Mouse (Mus musculus) G1E-ER4 (cell line): ENCODE results near the gene Pde6h. TPM values are rescaled to one million over a fixed set of nuclear protein-coding genes. Genes with fewer than 3 reads are reported as not detected.

Experiments
- GATA1 ChIP-seq: IDR thresholded peaks from one replicate; pipeline ENCODE4 v1.8.0; 2012; ENCODE audit warnings: low read length, inconsistent platforms
- polyA plus RNA-seq: library from polyadenylated mRNA; stranded (reverse); fragments of >175 nt; gene quantifications from 2 replicates; pipeline ENCODE4 v1.2.3, GENCODE M21; 2012

Gene Pde6h
- polyA plus RNA-seq, 1 experiment: 0.46 TPM

DNA sequence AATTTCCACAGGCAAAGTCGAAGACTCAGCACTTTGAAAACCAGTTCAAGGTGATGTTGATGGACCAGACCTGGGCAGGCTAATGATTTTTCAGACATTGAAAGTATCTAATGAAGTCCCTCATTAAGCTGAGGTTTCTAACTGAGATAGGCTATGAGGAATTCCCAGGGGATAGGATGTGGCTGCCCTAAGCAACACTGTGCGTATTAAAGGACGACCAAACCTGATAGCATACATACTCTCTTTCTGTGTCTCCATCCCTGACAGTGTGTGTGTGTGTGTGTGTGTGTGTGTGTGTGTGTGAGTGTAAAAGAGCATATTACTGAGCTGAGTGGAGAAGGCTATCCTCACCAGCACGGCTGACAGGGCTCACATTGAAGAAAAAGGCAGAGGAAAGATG lies 80.7 kb downstream of the Pde6h start:
- TF ChIP-seq GATA1: no peak

- TF ChIP-seq GATA1: no peak
These were observed 87.6 kb downstream of the Pde6h start for GRCm38 (mm10) chr6:137011187-137011586.

DNA sequence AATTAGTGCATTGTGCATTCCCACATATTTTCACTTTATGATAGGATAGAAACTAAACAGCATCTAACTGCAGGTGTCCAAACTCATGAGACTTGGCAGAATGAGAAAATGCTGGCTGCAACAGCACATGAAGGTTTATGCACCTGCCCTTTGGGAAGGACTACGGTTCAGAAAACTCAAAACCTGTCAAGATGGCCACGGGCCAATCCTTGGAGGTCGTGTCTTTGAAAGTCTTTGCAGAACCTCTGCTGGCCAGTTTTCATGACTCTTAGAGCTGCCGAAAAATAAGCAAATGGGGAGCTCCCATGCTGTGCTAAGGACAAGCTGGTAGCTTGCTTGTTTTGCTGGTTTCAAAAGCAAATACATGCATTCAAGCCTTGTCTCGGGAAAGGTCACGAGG lies 90.7 kb downstream of the Pde6h start:
- TF ChIP-seq GATA1: no peak

DNA sequence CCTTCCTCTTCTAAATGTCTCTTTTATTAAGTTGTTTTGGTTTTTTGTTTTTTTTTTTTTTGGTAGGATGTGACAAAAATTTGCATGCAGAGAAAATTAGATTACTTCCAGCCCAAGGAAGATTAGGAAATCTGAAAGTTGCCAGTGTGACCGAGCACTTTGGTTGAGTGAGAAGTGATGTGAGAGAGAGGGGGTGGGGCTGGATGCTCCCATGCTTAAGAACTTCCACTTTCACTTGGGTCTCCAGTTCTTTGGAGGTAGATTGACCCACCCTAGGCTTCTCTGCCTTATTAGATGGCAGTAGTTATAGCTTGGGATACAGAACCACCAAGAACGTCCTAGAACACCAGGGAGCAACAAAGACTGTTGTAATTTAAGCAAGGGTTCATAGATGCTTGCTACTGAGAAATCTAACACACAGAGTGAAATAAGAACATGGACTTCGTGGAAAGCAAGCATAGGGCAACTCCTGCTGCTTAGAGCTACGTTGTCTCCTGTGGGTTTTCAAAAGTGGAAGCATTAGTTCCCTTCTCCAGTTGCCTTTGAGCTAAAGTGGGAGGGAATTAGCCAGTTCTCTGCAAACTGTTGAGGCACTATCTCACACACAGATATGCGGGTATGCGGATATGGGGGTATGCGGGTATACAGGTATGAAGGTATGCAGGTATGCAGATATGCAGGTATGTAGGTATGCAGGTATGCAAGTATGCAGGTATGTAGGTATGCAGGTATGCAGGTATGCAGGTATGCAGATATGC lies 93.8 kb downstream of the Pde6h start:
- no peak for TF ChIP-seq GATA1

Other genes starting within 250 kb of the Pde6h start
- not detected in 2 replicates for gene Gucy2c, start 142.1 kb upstream of the Pde6h start, polyA plus RNA-seq
- gene Hist4h4, start 119.4 kb upstream of the Pde6h start, polyA plus RNA-seq: 1.3 and 1.4 TPM in 2 replicates
- gene H2afj, start 115.6 kb upstream of the Pde6h start, polyA plus RNA-seq: 320 and 434 TPM in 2 replicates
- 0.95 and 2.0 TPM in 2 replicates for gene BC049715, start 96.2 kb upstream of the Pde6h start, polyA plus RNA-seq
- 311 and 372 TPM in 2 replicates for gene Wbp11, start 95.6 kb upstream of the Pde6h start, polyA plus RNA-seq
- gene Smco3, start 88.4 kb upstream of the Pde6h start, polyA plus RNA-seq: not detected in 2 replicates
- 1.4 and 2.0 TPM in 2 replicates for gene Art4, start 66.1 kb upstream of the Pde6h start, polyA plus RNA-seq
- gene Mgp, start 48.0 kb upstream of the Pde6h start, polyA plus RNA-seq: not detected in 2 replicates
- gene Erp27, start 1.7 kb upstream of the Pde6h start, polyA plus RNA-seq: not detected in 2 replicates
- 63.9 and 64.1 TPM in 2 replicates for gene Arhgdib, start 18.1 kb downstream of the Pde6h start, polyA plus RNA-seq
- gene Rerg, start 246.7 kb downstream of the Pde6h start, polyA plus RNA-seq: not detected in 2 replicates